Mouse (Mus musculus): ENCODE data around the gene Lnx1.

DNA sequence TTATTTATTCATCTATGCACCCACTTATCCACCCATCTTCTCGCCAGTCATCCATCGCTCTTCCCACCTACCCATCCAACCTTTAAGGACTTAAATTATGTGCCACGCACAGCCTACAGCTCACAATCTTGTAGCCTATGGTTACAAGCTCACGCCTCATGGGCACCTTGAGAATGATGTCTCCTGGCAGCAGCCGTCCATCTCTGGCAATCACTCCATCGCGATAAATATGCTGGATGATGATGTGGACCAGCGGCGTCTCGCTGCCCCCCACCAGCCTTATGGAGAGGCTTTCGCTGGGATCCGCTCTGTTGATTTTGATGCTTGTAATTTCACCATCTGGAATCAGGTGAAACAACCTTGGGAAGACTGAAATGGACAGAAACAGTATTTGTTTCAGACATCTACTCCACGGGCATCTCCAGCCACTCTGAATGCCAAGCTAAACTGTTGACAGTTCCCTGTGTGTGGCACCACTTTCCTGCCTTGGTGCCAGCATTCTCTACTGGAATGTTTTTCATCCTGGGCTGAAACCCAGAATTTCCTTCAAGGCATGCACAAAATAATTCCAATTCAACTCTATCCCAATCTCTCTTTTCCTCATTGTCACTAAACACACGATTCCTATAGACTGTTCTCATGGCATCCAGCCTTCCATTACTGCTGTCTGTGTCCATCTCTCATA, 79.3 kb downstream of the Lnx1 start:
- TF ChIP-seq CTCF (IDR thresholded peaks at IDR 0.05; ENCODE audit: low read depth, low read length) = no peak
- no peak for TF ChIP-seq POLR2A (IDR thresholded peaks at IDR 0.05; ENCODE audit: borderline replicate concordance, low read depth, low read length)

Data from bone marrow macrophage, adult 2 months (primary cell).